Comparison of ENCODE assay signal across 24 mouse cellular contexts in genomic region chr9:72309765-72310164, GRCm38 (mm10). TPM values are rescaled to one million over a fixed set of nuclear protein-coding genes. Genes with fewer than 3 reads are reported as not detected.
DNase-seq lines count a peak whose midpoint lies in the region; ATAC-seq and TF ChIP-seq lines count a peak whose summit lies in the region.
"Had no signal": no experiment of that assay in that cellular context is flagged by ENCODE, and none has a peak within 500 bp of the region (broad histone marks: within the 10 kb centered on the region; RNA-seq: fewer than 3 reads in every experiment).

No protein-coding gene starts in this region.

- H3K27ac ChIP-seq in midbrain, embryonic 11.5 days (ENCODE audit: low read depth, low read length): no peak overlapping the region
- H3K27ac ChIP-seq in midbrain, embryonic 13.5 days: no peak overlapping the region
- H3K27ac ChIP-seq in kidney, adult 2 months (ENCODE audit: insufficient read depth, low read depth, low read length): no peak overlapping the region
- H3K27ac ChIP-seq in kidney, embryonic 15.5 days: no peak overlapping the region
- H3K27ac ChIP-seq: embryonic facial prominence, embryonic 13.5 days; embryonic facial prominence, embryonic 15.5 days; forebrain, embryonic 13.5 days; forebrain, embryonic 15.5 days had no signal

- no peaks in the 10 kb centered on the region for H3K4me1 ChIP-seq in midbrain, embryonic 11.5 days (ENCODE audit: control insufficient read depth, insufficient read depth, low read length)
- H3K4me1 ChIP-seq in midbrain, embryonic 13.5 days (replicated peaks): no peaks in the 10 kb centered on the region
- no peaks in the 10 kb centered on the region for H3K4me1 ChIP-seq in kidney, adult 2 months (ENCODE audit: control insufficient read depth, insufficient read depth, low read length)
- no peaks in the 10 kb centered on the region for H3K4me1 ChIP-seq in kidney, embryonic 15.5 days
- H3K4me1 ChIP-seq: embryonic facial prominence, embryonic 13.5 days; embryonic facial prominence, embryonic 15.5 days; forebrain, embryonic 13.5 days; forebrain, embryonic 15.5 days had no signal

- H3K4me3 ChIP-seq in midbrain, embryonic 11.5 days (ENCODE audit: low read depth, low read length): no peak overlapping the region
- no peak overlapping the region for H3K4me3 ChIP-seq in midbrain, embryonic 13.5 days (replicated peaks)
- no peak overlapping the region for H3K4me3 ChIP-seq in kidney, adult 2 months (ENCODE audit: insufficient read depth, low read depth, low read length)
- H3K4me3 ChIP-seq in kidney, embryonic 15.5 days (replicated peaks): no peak overlapping the region
- H3K4me3 ChIP-seq: embryonic facial prominence, embryonic 13.5 days; embryonic facial prominence, embryonic 15.5 days; erythroblast, embryonic 14.5 days; forebrain, embryonic 13.5 days; forebrain, embryonic 15.5 days had no signal

- no peaks in the 10 kb centered on the region for H3K9me3 ChIP-seq in midbrain, embryonic 11.5 days (ENCODE audit: control insufficient read depth, low read length)
- H3K9me3 ChIP-seq in midbrain, embryonic 13.5 days: no peaks in the 10 kb centered on the region
- H3K9me3 ChIP-seq in kidney, embryonic 15.5 days (replicated peaks): no peaks in the 10 kb centered on the region
- H3K9me3 ChIP-seq: embryonic facial prominence, embryonic 13.5 days; embryonic facial prominence, embryonic 15.5 days; forebrain, embryonic 13.5 days; forebrain, embryonic 15.5 days had no signal

- H3K4me2 ChIP-seq in midbrain, embryonic 11.5 days: no peak overlapping the region
- no peak overlapping the region for H3K4me2 ChIP-seq in midbrain, embryonic 13.5 days (replicated peaks)
- H3K4me2 ChIP-seq in kidney, embryonic 15.5 days: no peak overlapping the region
- H3K4me2 ChIP-seq: embryonic facial prominence, embryonic 13.5 days; embryonic facial prominence, embryonic 15.5 days; forebrain, embryonic 13.5 days; forebrain, embryonic 15.5 days had no signal

- WGBS in midbrain, embryonic 11.5 days: 91% methylated on average over 2 of the region's 2 CpGs
- 88% methylated on average over 2 of the region's 2 CpGs for WGBS in midbrain, embryonic 13.5 days
- 90% methylated on average over 2 of the region's 2 CpGs for WGBS in kidney, adult 2 months
- 93% methylated on average over 2 of the region's 2 CpGs for WGBS in kidney, embryonic 15.5 days

- TF ChIP-seq POLR2A in kidney, adult 2 months (IDR thresholded peaks at IDR 0.05; ENCODE audit: low read depth, low read length): no peak

- no peak for ATAC-seq in midbrain, embryonic 11.5 days (ENCODE audit: low FRiP score)
- no peak for ATAC-seq in midbrain, embryonic 13.5 days
- no peak for ATAC-seq in kidney, embryonic 15.5 days (replicated peaks; ENCODE audit: low FRiP score)
- ATAC-seq: activated CD4-positive, CD25-positive, alpha-beta regulatory T cell, adult 4 months; forebrain, embryonic 13.5 days; forebrain, embryonic 15.5 days; forebrain, postnatal 0 days; Patski had no signal

- H3K36me3 ChIP-seq in midbrain, embryonic 11.5 days (ENCODE audit: control insufficient read depth, insufficient read depth, low read length): peaks cover 4% of the 10 kb centered on the region; the same call in 1 of the 2 replicates
- H3K36me3 ChIP-seq in midbrain, embryonic 13.5 days: peaks cover 25% of the 10 kb centered on the region
- H3K36me3 ChIP-seq in kidney, adult 2 months (ENCODE audit: control insufficient read depth, insufficient read depth, low read length): no peaks in the 10 kb centered on the region; the same call in 1 of the 2 replicates
- peaks cover 39% of the 10 kb centered on the region for H3K36me3 ChIP-seq in kidney, embryonic 15.5 days

- TF ChIP-seq CTCF in kidney, adult 2 months (conservative IDR thresholded peaks at IDR 0.05; ENCODE audit: insufficient read depth, insufficient read length, low read depth, low read length): no peak

- H3K27me3 ChIP-seq in midbrain, embryonic 11.5 days (ENCODE audit: control insufficient read depth, insufficient read depth, low read length): no peaks in the 10 kb centered on the region
- no peaks in the 10 kb centered on the region for H3K27me3 ChIP-seq in midbrain, embryonic 13.5 days
- no peaks in the 10 kb centered on the region for H3K27me3 ChIP-seq in kidney, adult 2 months (replicated peaks; ENCODE audit: control insufficient read depth, insufficient read depth, low read length)
- no peaks in the 10 kb centered on the region for H3K27me3 ChIP-seq in kidney, embryonic 15.5 days
- H3K27me3 ChIP-seq: embryonic facial prominence, embryonic 13.5 days; embryonic facial prominence, embryonic 15.5 days; forebrain, embryonic 13.5 days; forebrain, embryonic 15.5 days; Patski had no signal

- no peak overlapping the region for H3K9ac ChIP-seq in midbrain, embryonic 11.5 days (ENCODE audit: low read length)
- H3K9ac ChIP-seq in midbrain, embryonic 13.5 days (replicated peaks): no peak overlapping the region
- no peak overlapping the region for H3K9ac ChIP-seq in kidney, embryonic 15.5 days
- H3K9ac ChIP-seq: embryonic facial prominence, embryonic 13.5 days; embryonic facial prominence, embryonic 15.5 days; forebrain, embryonic 13.5 days; forebrain, embryonic 15.5 days; forebrain, postnatal 0 days had no signal

- DNase-seq in midbrain, embryonic 11.5 days (ENCODE audit: low spot score, missing footprints): peak; percentile 14
- peak; percentile 7 for DNase-seq in adipocyte (ENCODE audit: low spot score)
- DNase-seq in fibroblast of lung, adult 2 months (ENCODE audit: low read depth): peak; percentile 2
- DNase-seq in layer of hippocampus, postnatal 36 days: no peak
- DNase-seq in kidney, adult 2 months: no peak
- DNase-seq: adrenal gland, adult 2 months; adrenal gland, postnatal 10 days; adrenal gland, postnatal 25 days; cerebellum, adult 11-12 months; cerebellum, adult 2 months; cerebellum, adult 9-10 months; cerebellum, postnatal 10 days; cerebellum, postnatal 36 days; embryo, embryonic 11 days; forebrain, postnatal 0 days had no signal

RNA-seq across cellular contexts. Expression of gene Zfp280d, which starts 35.1 kb away (rescaled TPM):
- polyA plus RNA-seq in midbrain, embryonic 11.5 days (2014; fragmentation: Nextera tagmentation; extraction: Ambion mirVana): 54.8 and 62.8 TPM in 2 replicates
- polyA plus RNA-seq in midbrain, embryonic 13.5 days (2015; fragmentation: Nextera tagmentation; extraction: Ambion mirVana): 50.6 and 53.7 TPM in 2 replicates
- 10 to 100 TPM; 53.7 to 60.4 TPM for total RNA-seq in layer of hippocampus, postnatal 36 days (2021)
- 7.6 and 8.2 TPM in 2 replicates for polyA plus RNA-seq in kidney, adult 2 months (2012; rRNA removed)
- 38.4 and 41.3 TPM in 2 replicates for polyA plus RNA-seq in kidney, embryonic 15.5 days (2015; fragmentation: Nextera tagmentation; extraction: Ambion mirVana)

Comparison
In these comparisons a context has a peak if more than half of its experiments do, and no peak if none do; other contexts are left out.
1. DNase-seq: peak in midbrain, embryonic 11.5 days (single experiment), adipocyte (single experiment) and fibroblast of lung, adult 2 months (single experiment); none in layer of hippocampus, postnatal 36 days (0 of 2) and kidney, adult 2 months (single experiment).